Mouse (Mus musculus): Measurements from ENCODE around the gene Kcp.

The Kcp gene

DNA sequence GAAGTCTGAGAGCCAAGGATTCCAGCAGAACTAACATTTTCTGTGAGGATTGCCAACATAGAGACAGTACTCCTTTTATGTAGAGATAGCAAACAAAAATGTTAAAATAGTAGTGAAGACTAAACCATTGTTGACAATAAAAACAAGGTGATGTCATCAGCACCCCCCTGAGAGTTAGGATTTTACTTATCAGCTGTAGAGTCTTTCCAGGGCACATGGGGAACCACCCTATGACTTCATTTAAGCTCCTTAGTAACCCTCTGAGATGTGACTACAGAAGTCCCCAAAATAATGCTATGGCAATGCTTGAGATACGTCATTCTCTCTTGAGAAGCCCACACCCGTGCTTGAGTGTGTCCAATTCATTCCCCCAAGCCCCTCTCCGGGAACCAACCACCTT, 44.4 kb downstream of the Kcp start:
- DNase-seq (ENCODE audit: low spot score): no peak

DNA sequence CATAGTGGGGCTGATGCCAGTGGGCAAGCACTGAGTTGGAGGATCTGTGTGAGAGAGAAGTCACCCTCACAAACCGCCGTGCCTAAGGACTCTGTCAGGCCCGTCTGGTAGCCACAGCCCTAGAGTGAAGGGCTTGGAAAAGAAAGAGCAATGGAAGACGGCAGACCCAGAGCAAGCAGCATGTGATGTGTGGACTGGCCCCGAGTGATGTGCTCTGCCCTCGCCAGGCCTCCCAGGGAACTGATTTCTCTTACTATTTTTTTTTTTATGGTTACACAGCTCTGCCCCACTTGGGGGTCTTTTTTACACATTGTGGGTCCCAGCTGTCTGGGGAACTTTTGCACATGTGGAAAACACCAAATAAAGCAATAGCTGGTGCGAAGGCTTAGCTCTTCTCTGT, 46.2 kb downstream of the Kcp start:
- no peak for DNase-seq (ENCODE audit: low spot score)

- DNase-seq (ENCODE audit: low spot score): no peak
These were observed 57.1 kb downstream of the Kcp start for GRCm38 (mm10) chr6:29450667-29451066.

GRCm38 (mm10) chr6:29449858-29450257, 57.9 kb downstream of the Kcp start:
- no peak for DNase-seq (ENCODE audit: low spot score)

DNA sequence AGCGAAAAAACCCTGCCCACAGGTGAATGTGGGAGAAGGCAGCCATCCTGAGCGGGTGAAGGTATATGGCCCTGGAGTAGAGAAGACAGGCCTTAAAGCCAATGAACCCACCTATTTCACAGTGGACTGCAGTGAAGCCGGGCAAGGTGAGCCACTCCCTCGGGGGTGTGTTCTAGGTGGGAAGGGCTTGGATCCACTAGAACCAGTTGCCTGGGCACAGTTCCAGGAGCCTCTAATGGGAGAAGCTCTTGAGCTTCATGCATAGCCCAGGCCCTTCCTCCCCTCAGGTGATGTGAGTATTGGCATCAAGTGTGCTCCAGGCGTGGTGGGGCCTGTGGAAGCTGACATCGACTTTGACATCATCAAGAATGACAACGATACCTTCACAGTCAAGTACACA, 62.4 kb downstream of the Kcp start:
- no peak for DNase-seq (ENCODE audit: low spot score)

- DNase-seq (ENCODE audit: low spot score): no peak
These were observed 63.0 kb downstream of the Kcp start for GRCm38 (mm10) chr6:29444773-29445172.

DNA sequence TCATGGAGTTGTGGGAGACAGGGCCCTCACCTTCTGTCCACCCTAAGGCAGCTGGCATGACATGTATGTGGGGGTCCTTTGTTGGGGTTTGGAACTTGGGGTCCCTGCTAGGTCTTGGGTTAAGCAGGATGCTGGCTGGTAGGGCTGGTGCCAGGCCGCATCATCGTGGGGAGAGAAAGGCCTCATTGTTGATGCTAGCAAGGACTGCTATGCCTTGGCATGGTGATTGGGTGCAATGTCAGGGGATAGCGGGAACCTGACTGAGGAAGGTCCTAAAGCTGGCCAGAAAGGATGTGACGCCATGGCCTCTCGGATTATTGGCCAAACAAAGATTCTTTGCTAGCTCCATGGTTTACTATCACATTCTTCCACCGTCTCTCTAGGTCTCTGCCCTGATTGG, 68.0 kb downstream of the Kcp start:
- no peak for DNase-seq (ENCODE audit: low spot score)

GRCm38 (mm10) chr6:29439251-29439650, 68.5 kb downstream of the Kcp start:
- DNase-seq (ENCODE audit: low spot score): no peak

- DNase-seq (ENCODE audit: low spot score): no peak
These were observed 71.3 kb downstream of the Kcp start for GRCm38 (mm10) chr6:29436461-29436934.

GRCm38 (mm10) chr6:29435940-29436451, 71.8 kb downstream of the Kcp start:
- no peak for DNase-seq (ENCODE audit: low spot score)

- DNase-seq (ENCODE audit: low spot score): no peak
These were observed 72.7 kb downstream of the Kcp start for GRCm38 (mm10) chr6:29434911-29435691.

GRCm38 (mm10) chr6:29433804-29434795, 73.7 kb downstream of the Kcp start:
- no peak for DNase-seq (ENCODE audit: low spot score)

DNA sequence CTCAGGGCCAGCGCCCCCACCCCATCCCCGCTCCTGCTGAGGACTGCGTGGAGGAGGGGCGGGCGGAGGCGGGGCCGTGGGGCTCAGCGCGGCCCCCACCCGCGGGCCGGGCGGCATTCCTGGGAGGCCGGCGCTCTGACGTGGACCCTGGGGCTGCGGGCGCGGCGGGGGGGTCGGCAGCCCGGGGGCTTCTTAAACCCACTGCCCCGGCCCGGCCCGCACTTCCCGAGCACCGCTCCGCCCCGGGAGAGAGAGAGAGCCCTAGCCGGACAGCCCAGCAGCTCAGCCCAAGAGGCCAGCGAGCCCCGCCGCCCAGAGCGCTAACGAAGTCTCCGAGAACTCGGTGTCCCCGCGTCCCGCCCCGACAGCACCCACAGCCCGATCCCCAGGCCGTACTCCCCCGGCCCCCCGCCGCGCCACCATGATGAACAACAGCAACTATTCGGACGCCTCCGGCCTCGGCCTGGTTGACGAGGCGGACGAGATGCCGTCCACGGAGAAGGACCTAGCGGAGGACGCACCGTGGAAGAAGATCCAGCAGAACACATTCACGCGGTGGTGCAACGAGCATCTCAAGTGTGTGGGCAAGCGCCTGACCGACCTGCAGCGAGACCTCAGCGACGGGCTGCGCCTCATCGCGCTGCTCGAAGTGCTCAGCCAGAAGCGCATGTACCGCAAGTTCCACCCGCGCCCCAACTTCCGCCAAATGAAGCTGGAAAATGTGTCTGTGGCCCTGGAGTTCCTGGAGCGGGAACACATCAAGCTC, 74.5 kb downstream of the Kcp start, which contains the start of gene Flnc:
Gene Flnc, plus strand, starts transcription at position 219 of the 766 bp plus-strand sequence.
- DNase-seq (ENCODE audit: low spot score): no peak

DNA sequence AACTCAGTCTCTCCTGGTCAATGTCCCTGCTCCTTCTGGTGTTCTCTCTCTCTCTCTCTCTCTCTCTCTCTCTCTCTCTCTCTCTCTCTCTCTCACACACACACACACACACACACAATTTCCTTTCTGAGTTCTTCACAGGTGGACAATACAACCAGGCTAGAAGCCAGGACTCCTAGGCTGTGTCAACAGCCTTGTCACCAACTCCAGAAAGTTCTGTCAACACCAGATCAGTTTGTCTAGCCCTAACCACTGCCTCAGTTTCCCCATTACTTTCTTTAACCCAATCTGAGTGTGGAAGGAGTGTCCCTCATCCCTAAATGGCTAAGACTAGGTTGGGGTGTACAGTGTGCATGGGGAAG, 75.1 kb downstream of the Kcp start:
- DNase-seq (ENCODE audit: low spot score): no peak

- no peak for DNase-seq (ENCODE audit: low spot score)
These were observed 75.6 kb downstream of the Kcp start for GRCm38 (mm10) chr6:29432156-29432555.

DNA sequence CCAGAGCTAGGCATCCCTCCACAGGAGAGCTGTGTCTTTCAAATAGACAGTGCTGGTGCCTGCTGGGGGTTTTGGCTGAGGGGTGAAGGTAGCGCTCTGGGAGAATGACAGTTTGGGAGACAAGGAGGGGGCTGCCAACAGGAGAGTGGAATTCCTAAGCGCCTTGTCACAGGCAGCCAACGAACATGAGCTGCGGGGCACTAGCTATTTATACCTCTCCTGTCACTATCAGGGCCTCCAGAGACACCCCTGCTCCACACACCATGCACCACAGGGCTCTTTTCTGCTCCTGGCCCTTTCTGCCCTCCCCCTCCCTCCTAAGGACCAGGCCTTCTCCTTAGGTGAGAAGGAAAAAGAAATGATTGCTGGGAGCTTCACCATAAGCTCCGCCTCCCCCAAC, 76.3 kb downstream of the Kcp start:
- DNase-seq (ENCODE audit: low spot score): no peak

DNA sequence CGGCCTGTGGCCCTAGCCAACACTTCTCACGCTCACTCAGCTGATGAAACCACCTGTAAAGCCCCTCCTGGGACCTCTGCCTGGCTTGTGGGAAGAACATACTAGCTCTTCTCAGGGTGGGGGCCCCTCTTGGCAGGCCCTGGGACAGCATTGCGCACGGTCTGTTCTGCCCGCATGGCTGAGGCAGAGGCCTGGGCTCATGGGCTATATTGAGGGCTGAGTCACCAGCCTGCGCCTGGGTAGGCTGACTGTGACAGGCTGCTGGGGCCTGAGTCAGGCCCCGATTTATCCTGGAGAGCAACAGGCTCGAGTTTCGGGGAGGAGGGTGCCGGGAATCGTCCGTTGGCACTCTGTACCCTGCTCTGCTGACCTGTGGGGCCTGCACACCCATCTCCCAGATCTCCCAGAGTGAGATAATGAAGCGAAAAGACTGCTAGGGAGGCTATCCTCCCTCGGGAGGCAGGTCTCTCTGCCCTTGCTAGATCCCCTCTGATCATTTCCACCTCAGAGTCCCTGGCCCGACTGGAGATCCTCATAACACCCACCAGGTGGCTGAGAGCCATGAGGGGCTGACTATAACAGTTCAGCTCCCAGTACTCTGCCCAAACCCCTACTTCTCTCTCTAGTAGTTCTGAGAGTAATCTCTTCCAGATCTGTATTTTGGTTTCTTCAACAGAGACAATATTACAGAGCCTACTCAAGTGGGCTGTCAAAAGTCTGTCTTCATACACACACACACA, 76.9 kb downstream of the Kcp start:
- DNase-seq (ENCODE audit: low spot score): no peak

DNA sequence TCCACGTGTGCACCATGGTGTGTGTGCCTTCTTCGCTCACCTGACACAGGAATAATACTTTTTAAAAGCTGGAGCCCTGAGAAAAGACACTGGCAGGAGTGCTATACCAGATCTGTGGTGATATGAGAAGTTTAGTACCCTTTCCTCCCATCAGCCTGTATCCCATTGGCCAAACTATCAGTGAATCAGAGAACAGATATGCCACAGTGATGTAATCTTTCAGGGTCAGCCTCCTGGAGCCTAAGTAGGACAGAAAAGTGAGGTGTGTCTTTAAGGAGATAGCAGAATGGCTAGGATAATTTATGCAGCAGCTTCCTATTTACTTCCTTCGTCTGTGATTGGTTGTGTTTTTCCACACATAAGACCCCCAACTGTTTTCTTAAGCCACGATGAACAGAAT, 79.6 kb downstream of the Kcp start:
- no peak for DNase-seq (ENCODE audit: low spot score)

- DNase-seq (ENCODE audit: low spot score): no peak
These were observed 81.4 kb downstream of the Kcp start for GRCm38 (mm10) chr6:29426331-29426730.

DNA sequence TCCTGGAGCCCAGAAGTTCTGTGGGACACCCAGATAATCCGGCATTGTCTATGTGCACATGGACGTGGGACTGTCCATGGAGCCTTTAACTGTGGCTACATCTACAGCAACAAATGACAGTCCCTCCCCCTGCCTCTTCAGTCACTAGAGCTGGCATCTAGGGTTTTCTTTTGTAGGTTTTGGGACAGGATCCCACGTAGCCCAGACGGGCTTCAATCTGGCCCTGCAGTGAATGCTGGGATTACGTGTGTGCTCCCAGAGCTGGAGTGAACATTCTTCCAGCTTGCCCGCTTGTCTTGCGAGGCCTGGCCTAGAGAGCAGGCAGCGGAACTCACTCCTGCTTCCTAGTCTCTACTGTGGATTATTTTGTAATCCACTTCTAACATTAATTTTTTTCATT, 82.6 kb downstream of the Kcp start:
- no peak for DNase-seq (ENCODE audit: low spot score)

Measured in left cerebral cortex, adult 11 months (tissue).